Mouse (Mus musculus): Measurements from ENCODE around the gene Wdr20. TPM values are rescaled to one million over a fixed set of nuclear protein-coding genes. Genes with fewer than 3 reads are reported as not detected.

The Wdr20 gene
- polyA plus RNA-seq, 2 experiments from 2014 or later = 30.2 to 34.0 TPM

GRCm38 (mm10) chr12:110781181-110781580 lies 43.4 kb downstream of the Wdr20 start:
- no peak for ATAC-seq

GRCm38 (mm10) chr12:110782278-110782677 lies 44.5 kb downstream of the Wdr20 start:
- no peak for ATAC-seq

GRCm38 (mm10) chr12:110784211-110784610 lies 46.5 kb downstream of the Wdr20 start:
- no peak for ATAC-seq

GRCm38 (mm10) chr12:110786243-110786642 lies 48.5 kb downstream of the Wdr20 start:
- no peak for ATAC-seq

- ATAC-seq = no peak
Measured at GRCm38 (mm10) chr12:110790580-110790979, 52.8 kb downstream of the Wdr20 start.

- no peak for ATAC-seq
Measured at GRCm38 (mm10) chr12:110791026-110791425, 53.3 kb downstream of the Wdr20 start.

GRCm38 (mm10) chr12:110795035-110795434 lies 57.3 kb downstream of the Wdr20 start:
- no peak for ATAC-seq

GRCm38 (mm10) chr12:110796748-110797147 lies 59.0 kb downstream of the Wdr20 start:
- ATAC-seq = no peak

GRCm38 (mm10) chr12:110797202-110797601 lies 59.5 kb downstream of the Wdr20 start:
- no peak for ATAC-seq

GRCm38 (mm10) chr12:110797842-110798431 lies 60.2 kb downstream of the Wdr20 start:
- ATAC-seq = no peak

- ATAC-seq = no peak
Measured at GRCm38 (mm10) chr12:110799226-110799625, 61.5 kb downstream of the Wdr20 start.

GRCm38 (mm10) chr12:110801876-110802464 lies 64.2 kb downstream of the Wdr20 start:
- no peak for ATAC-seq

- ATAC-seq = no peak
Measured at GRCm38 (mm10) chr12:110802674-110803297, 65.0 kb downstream of the Wdr20 start.

- no peak for ATAC-seq
Measured at GRCm38 (mm10) chr12:110804261-110804660, 66.5 kb downstream of the Wdr20 start.

- ATAC-seq = no peak
Measured at GRCm38 (mm10) chr12:110806301-110806970, 68.7 kb downstream of the Wdr20 start.

GRCm38 (mm10) chr12:110808430-110808829 lies 70.7 kb downstream of the Wdr20 start:
- no peak for ATAC-seq

GRCm38 (mm10) chr12:110808848-110809247 lies 71.1 kb downstream of the Wdr20 start:
- ATAC-seq = no peak

GRCm38 (mm10) chr12:110813132-110813531 lies 75.4 kb downstream of the Wdr20 start:
- no peak for ATAC-seq

- ATAC-seq = no peak
Measured at GRCm38 (mm10) chr12:110813624-110814023, 75.9 kb downstream of the Wdr20 start.

- ATAC-seq = no peak
Measured at GRCm38 (mm10) chr12:110814924-110815323, 77.2 kb downstream of the Wdr20 start.

- ATAC-seq = no peak
Measured at GRCm38 (mm10) chr12:110816833-110817232, 79.1 kb downstream of the Wdr20 start.

GRCm38 (mm10) chr12:110819367-110819766 lies 81.6 kb downstream of the Wdr20 start:
- ATAC-seq = no peak

- ATAC-seq = no peak
Measured at GRCm38 (mm10) chr12:110821787-110822186, 84.0 kb downstream of the Wdr20 start.

GRCm38 (mm10) chr12:110822366-110822765 lies 84.6 kb downstream of the Wdr20 start:
- ATAC-seq = no peak

Data from CD4-positive, CD25-positive, alpha-beta regulatory T cell, adult 4 months (primary cell).